Mouse (Mus musculus) thymus, adult 2 months (tissue): ENCODE measurements around the gene Dtnbp1.

ENCODE experiments used
- CTCF ChIP-seq: fragments of 200-500 bp; IDR thresholded peaks from 2 replicates; pipeline ENCODE4 v1.5.1; 2012; ENCODE audit warnings: mild to moderate bottlenecking, control low read depth, low read length, moderate library complexity, borderline replicate concordance; ENCODE audit not compliant: control insufficient read depth, poor library complexity, insufficient read depth; ENCODE audit errors: extremely low read depth
- POLR2A ChIP-seq: fragments of 200-500 bp; IDR thresholded peaks from 2 replicates; pipeline ENCODE4 v1.6.1; 2012; ENCODE audit warnings: mild to moderate bottlenecking, low read length, control low read depth, moderate library complexity; ENCODE audit not compliant: control insufficient read depth, poor library complexity, insufficient read depth; ENCODE audit errors: extremely low read depth

DNA sequence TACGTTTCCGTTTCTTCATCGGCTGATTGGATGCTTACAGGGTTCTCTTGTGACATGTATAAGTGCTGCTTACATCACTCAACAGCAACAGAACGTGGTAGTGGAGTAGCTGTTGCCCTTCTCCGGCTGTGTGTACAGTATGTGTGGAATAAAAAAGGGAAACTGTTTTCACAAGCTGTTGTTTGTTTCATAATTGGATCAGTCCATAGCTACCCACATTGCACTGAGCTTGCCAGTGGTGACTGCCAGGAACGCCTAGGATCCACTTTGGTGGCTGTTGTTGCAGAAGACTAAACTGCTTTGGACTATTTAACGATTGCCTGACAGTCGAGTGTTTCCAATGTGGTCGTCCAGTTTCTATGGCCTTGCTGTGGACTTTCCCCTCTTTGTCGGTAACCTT is 80.9 kb downstream of the Dtnbp1 start:
- TF ChIP-seq CTCF (no peak), POLR2A (no peak)
